Mouse (Mus musculus): ENCODE results near the gene Tmed2. TPM values are rescaled to one million over a fixed set of nuclear protein-coding genes. Genes with fewer than 3 reads are reported as not detected.

The Tmed2 gene
- polyA plus RNA-seq, 1 experiment = 131 TPM

DNA sequence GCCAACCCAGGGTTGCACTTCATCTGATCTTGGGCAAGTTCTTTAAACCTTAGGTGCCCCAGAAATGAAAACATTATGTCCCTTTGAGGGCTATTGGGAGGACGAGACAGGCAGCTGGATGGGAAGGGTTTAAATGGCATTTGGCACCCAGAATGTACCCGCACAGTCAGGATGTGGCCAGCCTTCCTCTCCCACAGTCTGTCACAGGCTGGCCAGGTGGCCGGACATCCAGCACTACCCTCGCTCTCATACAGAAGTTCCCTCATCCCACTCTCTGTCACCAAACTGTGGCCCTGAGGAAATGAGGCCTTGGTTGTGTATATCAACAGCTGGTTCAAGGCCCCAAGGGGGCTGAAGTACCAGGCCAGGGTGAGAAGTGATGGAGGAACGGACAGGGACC is 15.6 kb upstream of the Tmed2 start:
- H3K4me3 ChIP-seq = no peak overlapping the region
- TF ChIP-seq MYOD1 (IDR thresholded peaks at IDR 0.05; ENCODE audit: control insufficient read depth in 1 of 3, insufficient read length in 2 of 3, low read depth in 2 of 3) (peak in 1 of 3 experiments; percentile 63), POLR2AphosphoS2 (IDR thresholded peaks at IDR 0.05; ENCODE audit: insufficient read length, low read depth) (no peak), MYOG (IDR thresholded peaks at IDR 0.05; ENCODE audit: control insufficient read depth in 1 of 3, insufficient read depth in 1 of 3, insufficient read length in 2 of 3, low read depth in 2 of 3) (no peak), TCF3 (IDR thresholded peaks at IDR 0.05; ENCODE audit: insufficient read length, low read depth) (no peak)
- no peaks in the 10 kb centered on the region for H3K27me3 ChIP-seq (ENCODE audit: control insufficient read depth, insufficient read depth, insufficient read length)
- peaks cover 2% of the 10 kb centered on the region for H3K79me2 ChIP-seq (ENCODE audit: control insufficient read depth, insufficient read depth)
- no peak overlapping the region for H3ac ChIP-seq (ENCODE audit: control insufficient read depth, insufficient read length)
- no peak overlapping the region for H3K4me2 ChIP-seq (ENCODE audit: low read depth)
- H3K36me3 ChIP-seq (ENCODE audit: control insufficient read depth, insufficient read depth) = no peaks in the 10 kb centered on the region

DNA sequence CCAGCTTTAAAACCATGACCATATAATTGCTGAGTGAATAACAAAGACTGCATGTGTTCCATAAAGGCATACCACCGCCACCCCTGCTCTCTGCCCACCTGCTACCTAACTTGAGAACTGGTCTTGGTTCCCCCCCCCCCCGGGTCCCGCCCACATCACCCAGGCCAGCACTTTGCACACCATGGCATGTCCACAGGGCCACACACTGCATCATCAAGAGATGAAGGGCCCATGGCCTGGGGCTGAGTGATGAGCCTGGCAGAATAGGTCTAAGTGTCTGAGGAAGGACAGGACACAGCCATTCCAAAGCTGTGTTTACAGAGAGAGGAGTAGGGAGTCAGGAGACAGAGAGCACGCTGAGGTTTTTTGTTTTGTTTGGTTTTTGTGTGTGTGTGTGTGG is 12.1 kb upstream of the Tmed2 start:
- TF ChIP-seq MYOG (IDR thresholded peaks at IDR 0.05; ENCODE audit: control insufficient read depth in 1 of 3, insufficient read depth in 1 of 3, insufficient read length in 2 of 3, low read depth in 2 of 3) = no peak
- no peak for TF ChIP-seq POLR2AphosphoS2 (IDR thresholded peaks at IDR 0.05; ENCODE audit: insufficient read length, low read depth)
- TF ChIP-seq TCF3 (IDR thresholded peaks at IDR 0.05; ENCODE audit: insufficient read length, low read depth) = no peak
- no peak for TF ChIP-seq USF1 (IDR thresholded peaks at IDR 0.05; ENCODE audit: low read depth)
- TF ChIP-seq E2F4 (IDR thresholded peaks at IDR 0.05; ENCODE audit: insufficient read depth) = no peak
- TF ChIP-seq MYOD1 (IDR thresholded peaks at IDR 0.05; ENCODE audit: control insufficient read depth in 1 of 3, insufficient read length in 2 of 3, low read depth in 2 of 3) = no peak
- H3K4me3 ChIP-seq = peak overlapping the region; percentile 73

DNA sequence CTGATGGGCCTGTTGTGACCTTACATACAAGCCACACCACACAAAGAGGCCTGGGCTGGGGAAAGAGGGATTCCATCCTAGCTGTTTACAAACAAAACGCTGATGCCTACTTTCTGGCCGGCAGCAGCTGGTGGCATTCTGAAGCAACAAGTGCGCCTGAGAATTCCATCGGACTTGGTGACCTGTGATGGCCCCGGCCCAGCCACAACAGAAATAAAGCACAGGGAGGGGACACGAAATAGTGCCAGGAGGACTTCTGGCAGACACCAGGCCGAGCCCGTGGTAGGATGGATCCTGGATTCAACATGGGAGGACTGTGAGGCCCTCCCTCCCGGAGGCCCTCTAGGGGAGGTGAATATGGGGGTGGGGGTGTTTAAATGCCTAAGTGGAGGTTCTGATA is 11.7 kb upstream of the Tmed2 start:
- peaks cover 8% of the 10 kb centered on the region for H3K79me2 ChIP-seq (ENCODE audit: control insufficient read depth, insufficient read depth)
- peak overlapping the region; percentile 73 for H3K4me3 ChIP-seq
- TF ChIP-seq MYOD1 (IDR thresholded peaks at IDR 0.05; ENCODE audit: control insufficient read depth in 1 of 3, insufficient read length in 2 of 3, low read depth in 2 of 3) (peak in 1 of 3 experiments; percentile 16), CEBPB (IDR thresholded peaks at IDR 0.05; ENCODE audit: insufficient read depth, poor library complexity, severe bottlenecking) (no peak), MYOG (IDR thresholded peaks at IDR 0.05; ENCODE audit: control insufficient read depth in 1 of 3, insufficient read depth in 1 of 3, insufficient read length in 2 of 3, low read depth in 2 of 3) (peak in 1 of 3 experiments; percentile 48), REST (IDR thresholded peaks at IDR 0.05; ENCODE audit: insufficient read depth, insufficient read length) (no peak), TCF3 (IDR thresholded peaks at IDR 0.05; ENCODE audit: insufficient read length, low read depth) (no peak), POLR2AphosphoS2 (IDR thresholded peaks at IDR 0.05; ENCODE audit: insufficient read length, low read depth) (no peak), TCF12 (IDR thresholded peaks at IDR 0.05; ENCODE audit: insufficient read depth, poor library complexity, severe bottlenecking) (no peak), POLR2A (IDR thresholded peaks at IDR 0.05; ENCODE audit: insufficient read length, low read depth) (no peak), SRF (IDR thresholded peaks at IDR 0.05; ENCODE audit: control insufficient read depth, insufficient read length, low read depth) (no peak), E2F4 (IDR thresholded peaks at IDR 0.05; ENCODE audit: insufficient read depth) (no peak), USF1 (IDR thresholded peaks at IDR 0.05; ENCODE audit: low read depth) (no peak)
- H3ac ChIP-seq (ENCODE audit: control insufficient read depth, insufficient read length) = no peak overlapping the region
- H3K4me2 ChIP-seq (ENCODE audit: low read depth) = peak overlapping the region; percentile 85
- no peaks in the 10 kb centered on the region for H3K27me3 ChIP-seq (ENCODE audit: control insufficient read depth, insufficient read depth, insufficient read length)
- no peaks in the 10 kb centered on the region for H3K36me3 ChIP-seq (ENCODE audit: control insufficient read depth, insufficient read depth)

More for the DNA sequence above, 12.1 kb upstream of the Tmed2 start:
- no peaks in the 10 kb centered on the region for H3K36me3 ChIP-seq (ENCODE audit: control insufficient read depth, insufficient read depth)
- peak overlapping the region; percentile 85 for H3K4me2 ChIP-seq (ENCODE audit: low read depth)
- H3K79me2 ChIP-seq (ENCODE audit: control insufficient read depth, insufficient read depth) = peaks cover 8% of the 10 kb centered on the region
- H3K27me3 ChIP-seq (ENCODE audit: control insufficient read depth, insufficient read depth, insufficient read length) = no peaks in the 10 kb centered on the region
- H3ac ChIP-seq (ENCODE audit: control insufficient read depth, insufficient read length) = no peak overlapping the region

DNA sequence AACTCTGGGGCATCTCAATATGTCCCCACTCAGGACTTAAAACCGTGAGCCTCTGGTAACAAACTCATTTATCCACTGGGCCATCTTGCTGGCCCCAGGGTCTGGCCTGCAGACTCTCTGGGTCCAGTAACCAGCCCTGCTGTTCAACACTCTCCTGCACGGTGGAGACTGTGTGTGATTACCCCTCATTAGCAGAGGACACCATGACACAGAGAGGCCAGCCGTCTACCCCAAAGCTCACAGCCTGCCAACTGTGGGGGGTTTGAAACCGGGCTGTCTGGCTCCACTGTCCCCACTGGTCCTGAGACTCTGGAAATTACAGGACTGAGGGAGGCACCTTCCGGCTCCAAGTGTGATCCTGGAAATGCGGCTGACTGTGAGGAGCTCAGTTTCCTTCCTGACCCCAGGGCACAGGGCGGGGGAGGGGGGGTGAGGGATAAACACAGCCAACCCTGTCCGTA is 11.3 kb upstream of the Tmed2 start:
- no peaks in the 10 kb centered on the region for H3K27me3 ChIP-seq (ENCODE audit: control insufficient read depth, insufficient read depth, insufficient read length)
- H3K36me3 ChIP-seq (ENCODE audit: control insufficient read depth, insufficient read depth) = no peaks in the 10 kb centered on the region
- H3K79me2 ChIP-seq (ENCODE audit: control insufficient read depth, insufficient read depth) = peaks cover 8% of the 10 kb centered on the region
- H3ac ChIP-seq (ENCODE audit: control insufficient read depth, insufficient read length) = no peak overlapping the region
- peak overlapping the region; percentile 85 for H3K4me2 ChIP-seq (ENCODE audit: low read depth)
- peak overlapping the region; percentile 73 for H3K4me3 ChIP-seq
- no peak for TF ChIP-seq TCF3 (IDR thresholded peaks at IDR 0.05; ENCODE audit: insufficient read length, low read depth)

DNA sequence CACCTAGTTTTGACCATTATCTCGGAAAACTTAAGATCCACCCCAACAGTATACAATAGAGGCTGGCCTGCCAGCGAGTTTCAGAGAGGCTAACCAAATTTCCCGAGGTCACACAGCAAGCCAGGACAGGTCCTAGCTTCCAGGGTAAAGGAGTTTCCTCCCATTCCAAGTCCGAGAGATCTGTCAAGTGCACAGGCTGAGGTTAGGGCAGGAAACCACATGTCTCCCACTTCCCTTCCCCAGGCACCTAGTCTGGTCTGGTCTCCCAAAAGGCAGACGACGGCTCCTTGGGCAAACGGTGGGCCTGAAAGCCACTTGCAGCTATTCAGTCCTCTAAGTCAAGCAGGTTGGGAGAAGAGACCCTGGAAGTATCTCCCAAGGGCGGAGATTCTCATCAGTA is 10.8 kb upstream of the Tmed2 start:
- H3K36me3 ChIP-seq (ENCODE audit: control insufficient read depth, insufficient read depth) = no peaks in the 10 kb centered on the region
- H3K79me2 ChIP-seq (ENCODE audit: control insufficient read depth, insufficient read depth) = peaks cover 8% of the 10 kb centered on the region
- peak overlapping the region; percentile 73 for H3K4me3 ChIP-seq
- H3K4me2 ChIP-seq (ENCODE audit: low read depth) = peak overlapping the region; percentile 85
- H3ac ChIP-seq (ENCODE audit: control insufficient read depth, insufficient read length) = no peak overlapping the region
- no peaks in the 10 kb centered on the region for H3K27me3 ChIP-seq (ENCODE audit: control insufficient read depth, insufficient read depth, insufficient read length)
- TF ChIP-seq TCF3 (IDR thresholded peaks at IDR 0.05; ENCODE audit: insufficient read length, low read depth) = no peak
- TF ChIP-seq SRF (IDR thresholded peaks at IDR 0.05; ENCODE audit: control insufficient read depth, insufficient read length, low read depth) = no peak
- no peak for TF ChIP-seq POLR2AphosphoS2 (IDR thresholded peaks at IDR 0.05; ENCODE audit: insufficient read length, low read depth)
- no peak for TF ChIP-seq USF1 (IDR thresholded peaks at IDR 0.05; ENCODE audit: low read depth)
- no peak for TF ChIP-seq MYOG (IDR thresholded peaks at IDR 0.05; ENCODE audit: control insufficient read depth in 1 of 3, insufficient read depth in 1 of 3, insufficient read length in 2 of 3, low read depth in 2 of 3)
- TF ChIP-seq POLR2A (IDR thresholded peaks at IDR 0.05; ENCODE audit: insufficient read length, low read depth) = no peak
- no peak for TF ChIP-seq CEBPB (IDR thresholded peaks at IDR 0.05; ENCODE audit: insufficient read depth, poor library complexity, severe bottlenecking)
- no peak for TF ChIP-seq MAX (IDR thresholded peaks at IDR 0.05; ENCODE audit: low read depth)
- no peak for TF ChIP-seq MYOD1 (IDR thresholded peaks at IDR 0.05; ENCODE audit: control insufficient read depth in 1 of 3, insufficient read length in 2 of 3, low read depth in 2 of 3)
- TF ChIP-seq REST (IDR thresholded peaks at IDR 0.05; ENCODE audit: insufficient read depth, insufficient read length) = no peak
- no peak for TF ChIP-seq TCF12 (IDR thresholded peaks at IDR 0.05; ENCODE audit: insufficient read depth, poor library complexity, severe bottlenecking)
- no peak for TF ChIP-seq E2F4 (IDR thresholded peaks at IDR 0.05; ENCODE audit: insufficient read depth)

All from myocyte (in vitro differentiated cells).